Mouse (Mus musculus): ENCODE measurements around the gene Cnot6l.

Gene Cnot6l

DNA sequence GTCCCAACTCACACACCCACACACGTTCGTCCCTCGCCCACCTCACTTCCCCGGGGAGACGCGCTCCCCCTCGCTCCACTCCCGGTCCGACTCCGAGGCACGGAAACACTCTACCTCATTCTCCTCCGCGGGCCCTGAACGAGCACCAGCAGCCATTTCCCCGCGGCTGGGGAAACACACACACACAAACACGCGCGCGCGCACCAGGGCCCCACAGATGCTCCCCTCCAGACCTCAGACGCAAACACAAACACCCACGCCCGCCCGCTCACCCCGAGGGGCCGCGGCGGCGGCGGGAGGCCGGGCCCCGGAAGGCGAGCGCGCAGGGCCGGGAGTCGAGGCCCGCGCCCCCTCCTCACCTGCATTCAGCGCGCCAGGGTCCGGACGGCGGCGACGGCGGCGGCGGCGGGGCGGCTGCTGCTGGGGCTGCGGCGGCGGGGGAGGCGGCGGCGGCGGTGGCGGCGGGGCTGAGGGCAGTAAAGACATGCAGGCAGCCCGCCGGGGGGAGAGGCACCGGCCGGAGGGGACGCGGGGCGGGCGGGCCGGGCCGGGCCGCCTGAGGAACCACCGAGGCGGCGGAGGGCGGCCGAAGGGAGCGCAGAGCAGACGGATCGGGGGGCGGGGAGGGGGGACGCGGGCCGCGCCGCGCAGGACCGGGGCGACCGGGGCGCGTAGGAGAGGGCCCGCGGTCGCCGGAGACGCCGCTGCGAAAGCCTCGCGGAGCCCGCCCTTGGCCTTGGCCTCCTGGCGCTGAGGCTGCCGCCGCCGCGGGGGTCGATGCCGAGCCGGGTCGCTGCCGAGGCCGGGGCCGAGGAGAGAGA, 2.2 kb downstream of the Cnot6l start:
- peak; percentile 51 for DNase-seq (ENCODE audit: low spot score)

DNA sequence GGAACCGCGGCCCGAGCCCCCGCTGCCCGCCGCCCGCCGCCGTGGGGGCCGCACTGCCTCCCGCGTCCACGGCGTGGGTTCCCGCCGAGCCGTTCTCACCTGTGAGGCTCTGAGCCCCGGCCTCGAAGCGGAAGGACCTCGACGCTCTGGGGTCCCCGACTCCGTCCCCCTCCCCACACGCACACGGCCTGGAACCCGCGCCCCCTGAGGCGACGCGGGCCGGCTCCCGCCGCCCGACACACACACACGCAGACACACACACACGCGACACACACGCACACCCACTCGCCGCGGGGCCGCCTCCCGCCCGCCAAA, 2.8 kb downstream of the Cnot6l start:
- DNase-seq (ENCODE audit: low spot score): no peak

DNA sequence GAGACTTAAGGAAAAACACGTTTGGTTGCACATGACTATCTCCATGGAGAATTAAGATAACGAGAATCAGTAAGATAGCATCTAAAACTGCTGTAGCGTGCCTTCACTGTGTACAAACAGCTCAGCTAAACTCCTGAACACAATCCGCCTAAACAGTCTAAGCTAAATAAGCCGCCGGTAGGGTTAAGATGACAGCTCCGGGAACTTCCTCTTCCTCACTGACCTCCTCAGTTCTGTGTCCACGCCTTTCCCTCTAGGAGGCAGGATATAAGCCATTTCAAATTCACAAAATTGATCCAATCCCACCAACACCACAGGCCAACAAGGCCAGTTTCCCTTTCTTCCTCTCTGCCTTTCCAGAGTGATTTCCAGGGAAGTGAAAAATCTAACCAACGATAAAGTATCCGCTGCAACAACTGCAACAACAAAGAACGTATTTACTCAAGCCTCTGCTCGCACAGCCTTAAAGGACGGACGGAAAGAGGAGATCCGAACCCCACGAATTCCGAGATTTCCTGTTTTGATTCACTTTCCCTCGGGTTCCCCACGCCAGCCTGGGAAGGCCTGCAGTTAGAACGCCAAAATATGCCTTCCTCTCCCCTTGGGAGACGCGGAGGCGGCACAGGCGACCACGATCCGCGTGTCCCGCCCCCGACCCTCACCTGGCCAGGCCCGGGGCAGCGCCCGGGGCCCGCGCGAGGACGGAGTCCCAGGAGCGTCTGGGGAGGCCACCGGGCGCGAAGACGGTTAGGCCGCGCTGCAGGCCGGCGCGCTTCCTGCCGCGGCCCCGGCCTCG, 3.3 kb downstream of the Cnot6l start:
- peak; percentile 8 for DNase-seq (ENCODE audit: low spot score)

DNA sequence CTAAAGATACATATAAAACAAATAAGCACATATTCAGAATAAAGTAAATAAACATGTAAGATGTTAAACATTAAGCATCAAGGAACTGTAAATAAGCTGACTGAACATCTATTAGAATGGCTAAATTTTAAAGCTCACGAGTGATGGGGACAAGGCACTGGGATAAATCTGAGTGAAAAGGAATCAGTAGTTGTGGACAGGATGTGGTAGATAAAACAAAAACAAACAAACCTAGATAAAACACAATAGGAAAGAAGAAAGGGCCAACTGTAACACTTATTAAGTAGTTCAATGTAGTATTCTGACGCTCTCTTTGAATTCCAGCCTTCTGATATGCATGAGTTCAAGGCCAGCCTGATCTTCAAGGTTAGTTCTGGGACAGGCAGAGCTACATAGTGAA, 21.6 kb downstream of the Cnot6l start:
- DNase-seq (ENCODE audit: low spot score): no peak

DNA sequence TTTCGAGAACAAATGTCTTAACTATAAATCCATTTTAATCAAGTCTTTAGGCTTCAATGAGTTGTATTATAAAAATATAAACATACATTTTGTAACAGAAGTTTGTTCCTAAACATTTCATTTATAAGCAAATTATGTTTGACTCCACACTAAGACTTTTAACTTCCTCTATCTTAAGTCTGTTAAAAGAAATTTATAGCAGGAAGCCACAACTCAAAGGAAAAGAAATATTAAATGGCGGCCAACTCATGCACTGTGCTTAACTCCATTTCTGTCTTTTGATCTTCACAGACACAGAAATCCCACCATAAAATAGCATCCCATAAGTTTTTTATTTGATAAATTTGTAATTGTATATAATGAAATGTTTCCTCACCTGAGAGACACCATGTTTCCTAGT, 33.3 kb downstream of the Cnot6l start:
- DNase-seq (ENCODE audit: low spot score): no peak

DNA sequence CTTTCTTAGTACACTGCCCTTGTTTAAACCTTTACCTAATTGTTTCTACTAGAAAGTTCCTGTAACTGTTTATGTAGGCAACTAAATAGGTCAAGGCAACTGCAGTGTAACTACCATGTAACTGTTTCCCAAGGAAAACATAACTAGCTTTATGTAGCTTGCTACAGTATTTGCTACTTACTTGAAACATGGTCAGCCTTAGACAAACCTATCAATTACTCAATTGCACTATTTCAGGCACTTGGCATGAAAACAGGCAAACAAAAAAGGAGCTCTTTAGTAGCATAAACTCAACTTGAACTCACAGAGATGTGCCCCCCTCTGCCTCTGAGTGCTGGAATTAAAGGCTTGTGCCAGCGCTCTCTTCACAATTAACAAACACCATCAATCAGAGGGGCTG, 37.1 kb downstream of the Cnot6l start:
- no peak for DNase-seq (ENCODE audit: low spot score)

DNA sequence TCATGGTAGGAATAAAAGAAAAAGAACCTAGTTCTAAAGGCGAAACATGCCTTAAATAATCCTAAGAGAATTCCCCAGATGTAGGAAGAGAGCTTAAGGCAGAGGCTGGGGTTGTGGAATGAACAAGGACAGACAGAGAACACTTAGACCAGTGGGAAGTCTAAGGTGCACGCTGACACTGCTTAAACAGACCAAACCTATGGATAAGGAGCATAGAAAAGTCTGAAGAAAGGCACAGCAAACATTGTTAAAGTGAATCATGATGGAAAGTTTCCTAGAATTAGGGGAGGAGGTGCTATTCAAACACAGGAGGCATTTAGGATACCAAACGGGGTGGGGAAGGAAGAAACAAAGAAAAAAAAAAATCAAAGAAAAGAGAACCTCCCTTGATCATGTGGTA, 49.0 kb downstream of the Cnot6l start:
- no peak for DNase-seq (ENCODE audit: low spot score)

DNA sequence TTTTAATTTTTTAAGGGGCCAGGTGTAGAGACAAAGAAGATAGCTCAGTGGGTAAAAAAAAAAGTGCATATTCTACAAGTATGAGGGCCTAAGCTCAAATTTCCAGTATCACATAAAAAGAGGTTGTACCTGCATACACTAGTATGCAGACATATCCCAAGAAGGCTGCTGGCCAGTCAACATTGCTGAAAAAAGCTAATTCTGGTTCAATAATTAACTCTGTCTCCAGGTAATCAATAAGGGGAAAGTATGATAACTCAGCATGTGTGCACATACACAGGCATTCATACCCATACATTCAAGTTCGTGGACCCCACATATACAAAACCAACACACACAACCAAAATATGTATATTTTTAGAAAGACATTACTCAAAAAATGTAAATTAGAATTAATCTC, 59.3 kb downstream of the Cnot6l start:
- DNase-seq (ENCODE audit: low spot score): no peak

DNA sequence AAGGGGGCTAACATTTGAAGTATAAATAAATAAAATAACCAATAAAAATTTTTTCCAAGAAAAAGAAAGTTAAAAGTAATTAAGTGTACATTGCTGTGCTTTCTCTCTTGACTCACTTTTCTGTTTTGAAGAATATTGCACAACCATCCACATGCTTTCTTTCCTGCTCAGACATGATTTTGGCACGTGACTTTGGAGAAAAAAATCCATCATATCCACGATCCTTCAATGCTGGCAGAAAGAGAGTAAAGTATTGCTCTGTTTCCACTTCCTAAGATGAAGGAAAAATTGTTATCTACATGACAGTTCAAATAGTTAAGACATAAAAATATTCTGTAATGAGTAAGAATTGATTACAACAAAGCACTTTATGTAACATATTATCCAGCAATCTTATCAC, 72.5 kb downstream of the Cnot6l start:
- DNase-seq (ENCODE audit: low spot score): no peak

DNA sequence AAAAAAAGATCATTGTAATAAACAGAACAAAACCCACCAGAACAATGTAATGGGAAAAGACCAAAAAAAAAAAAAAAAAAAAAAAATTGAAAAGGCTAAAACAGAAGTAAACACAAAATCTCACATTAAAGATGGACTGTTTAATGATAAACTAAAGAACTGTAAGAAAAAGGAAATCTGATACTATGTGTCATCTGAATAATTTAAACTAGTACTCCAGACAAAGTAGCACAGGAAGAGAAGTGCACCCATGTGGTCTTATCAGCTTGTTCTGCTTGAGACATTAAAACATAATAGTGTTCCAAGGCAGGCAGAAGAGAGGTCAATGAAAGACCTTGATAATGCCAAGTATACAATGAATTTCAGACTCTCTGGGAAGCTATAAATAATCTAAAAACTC, 78.6 kb downstream of the Cnot6l start:
- DNase-seq (ENCODE audit: low spot score): no peak

DNA sequence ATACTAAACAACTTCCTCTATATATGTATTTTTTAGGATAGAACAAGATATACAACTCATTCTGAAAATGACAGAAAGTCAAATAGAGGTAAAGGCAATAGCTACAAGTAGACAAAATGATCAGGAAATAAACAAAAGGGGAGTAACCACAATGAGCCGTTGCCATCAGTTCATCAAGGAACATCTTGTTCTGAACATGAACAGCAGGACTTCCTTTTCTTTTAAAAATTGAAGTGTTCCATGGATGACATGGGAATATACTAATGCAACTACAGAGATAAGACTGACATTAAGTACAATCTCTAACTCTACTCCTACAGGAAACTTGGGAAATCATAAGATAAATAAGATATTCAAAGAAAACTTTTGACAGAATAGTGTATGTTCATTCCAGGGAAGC, 84.9 kb downstream of the Cnot6l start:
- DNase-seq (ENCODE audit: low spot score): no peak

DNA sequence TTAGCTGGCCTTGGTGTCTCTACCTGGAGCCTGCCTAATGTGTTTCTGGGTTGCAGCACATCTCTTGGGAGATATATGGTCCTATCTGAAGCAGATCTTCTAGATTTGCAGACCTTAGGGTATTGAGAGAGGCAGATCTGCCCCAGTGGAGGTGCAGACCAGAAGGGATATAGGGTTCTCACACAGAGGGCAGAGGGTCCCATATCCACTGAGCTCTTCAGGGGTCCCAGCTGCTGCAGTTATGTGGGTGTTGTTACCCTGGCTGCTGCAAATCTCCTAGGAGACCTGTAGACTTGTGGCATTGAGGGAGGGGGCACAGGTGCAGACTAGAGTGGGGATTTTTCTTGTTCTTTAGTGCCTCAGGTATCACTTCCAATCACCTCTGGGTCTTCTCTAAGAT, 98.4 kb downstream of the Cnot6l start:
- DNase-seq (ENCODE audit: low spot score): no peak

DNA sequence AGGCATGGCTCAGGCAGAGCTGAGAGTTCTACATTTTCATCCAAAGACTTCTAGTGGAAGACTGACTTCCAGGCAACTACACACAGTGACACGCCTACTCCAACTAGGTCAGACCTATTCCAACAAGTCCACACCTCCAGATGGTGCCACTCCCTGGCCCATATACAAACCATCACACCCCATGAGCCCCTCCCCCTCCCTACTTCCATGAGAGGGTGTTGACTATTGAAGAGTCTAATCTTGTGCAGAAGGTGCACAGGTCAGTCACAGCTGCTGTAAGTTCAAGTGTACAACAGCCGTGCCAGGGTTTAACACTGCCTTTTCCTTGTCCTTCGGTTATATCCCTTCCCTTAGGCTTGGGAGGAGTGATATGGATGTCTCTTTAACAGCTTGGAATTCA, 121.5 kb downstream of the Cnot6l start:
- DNase-seq (ENCODE audit: low spot score): no peak

DNA sequence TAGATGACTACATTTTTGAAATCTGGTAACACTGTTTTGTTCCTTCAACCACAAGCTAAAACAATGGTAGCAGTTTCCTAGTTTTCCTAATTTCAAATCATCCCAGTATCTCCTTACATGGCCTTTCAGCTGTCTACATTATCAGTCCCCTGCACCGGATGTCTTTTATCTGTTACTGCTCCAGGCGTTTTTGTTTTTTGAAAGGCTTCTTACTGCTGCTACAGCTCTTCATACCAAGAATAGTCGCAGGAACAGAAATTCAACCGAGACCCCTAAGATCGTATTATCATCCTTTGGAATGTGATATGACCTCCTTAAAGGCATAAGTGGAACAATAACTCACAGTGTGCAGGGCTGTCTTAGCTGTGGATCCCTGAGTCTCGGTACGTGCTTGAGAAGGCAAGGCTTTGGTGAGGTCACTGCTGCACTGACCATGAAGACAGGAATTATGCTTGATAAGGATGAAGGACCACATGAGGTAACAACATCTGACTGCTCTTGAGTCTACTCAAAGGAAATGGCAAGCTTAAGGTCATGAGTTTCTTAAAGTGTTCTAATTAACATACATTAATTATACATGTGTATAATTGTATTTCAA, 122.4 kb downstream of the Cnot6l start:
- no peak for DNase-seq (ENCODE audit: low spot score)

DNA sequence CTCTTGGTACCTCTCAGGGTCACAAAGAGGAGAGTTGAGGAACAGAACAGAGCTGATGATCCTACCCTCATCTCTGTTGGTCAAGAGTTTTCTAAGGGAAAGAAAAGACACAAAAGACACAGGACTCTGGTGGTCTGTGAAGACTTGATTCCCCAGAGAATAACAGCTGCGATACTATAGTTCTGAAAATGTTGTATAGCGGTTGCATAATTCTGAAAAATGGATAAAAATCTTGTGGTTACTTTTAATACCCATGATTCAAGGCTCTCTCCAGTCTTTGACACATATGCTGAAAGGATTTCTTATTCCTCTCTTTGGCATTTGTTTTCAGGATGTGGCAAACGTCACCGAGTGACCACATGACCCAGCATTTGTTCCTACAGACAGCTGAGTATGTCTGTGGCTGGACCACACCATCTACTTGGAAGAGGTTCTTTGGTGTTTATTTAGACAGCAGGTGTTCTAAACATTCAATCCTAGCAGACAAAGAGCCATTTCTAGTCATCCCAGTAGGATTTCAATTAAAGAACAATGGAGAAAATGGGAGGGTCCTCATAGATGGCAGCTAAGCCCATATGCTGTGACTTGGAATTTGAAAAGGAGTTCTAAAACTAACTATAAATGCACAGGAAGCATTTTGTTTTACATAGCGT, 124.7 kb downstream of the Cnot6l start:
- no peak for DNase-seq (ENCODE audit: low spot score)

DNA sequence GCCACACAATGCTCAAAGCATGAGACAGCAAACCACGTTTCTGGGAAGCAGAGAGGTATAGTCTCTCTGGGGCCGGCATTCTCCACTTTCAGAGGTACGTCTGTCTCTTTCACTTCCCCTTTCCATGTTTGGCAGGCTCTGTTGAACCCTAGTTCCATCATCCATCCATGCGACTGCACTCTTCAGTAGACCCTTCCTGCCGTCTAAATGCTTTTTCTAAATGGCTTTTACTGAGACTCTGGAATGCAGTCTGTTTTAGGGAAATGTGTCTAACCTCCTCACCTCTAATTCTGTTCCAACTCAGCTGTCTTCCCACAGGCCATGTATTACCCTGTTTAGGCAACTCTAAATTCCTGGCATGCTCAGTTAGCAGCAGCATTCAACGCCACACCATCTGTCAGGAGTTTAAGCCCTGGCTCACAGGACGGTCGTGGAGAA, 126.3 kb downstream of the Cnot6l start:
- DNase-seq (ENCODE audit: low spot score): no peak

DNA sequence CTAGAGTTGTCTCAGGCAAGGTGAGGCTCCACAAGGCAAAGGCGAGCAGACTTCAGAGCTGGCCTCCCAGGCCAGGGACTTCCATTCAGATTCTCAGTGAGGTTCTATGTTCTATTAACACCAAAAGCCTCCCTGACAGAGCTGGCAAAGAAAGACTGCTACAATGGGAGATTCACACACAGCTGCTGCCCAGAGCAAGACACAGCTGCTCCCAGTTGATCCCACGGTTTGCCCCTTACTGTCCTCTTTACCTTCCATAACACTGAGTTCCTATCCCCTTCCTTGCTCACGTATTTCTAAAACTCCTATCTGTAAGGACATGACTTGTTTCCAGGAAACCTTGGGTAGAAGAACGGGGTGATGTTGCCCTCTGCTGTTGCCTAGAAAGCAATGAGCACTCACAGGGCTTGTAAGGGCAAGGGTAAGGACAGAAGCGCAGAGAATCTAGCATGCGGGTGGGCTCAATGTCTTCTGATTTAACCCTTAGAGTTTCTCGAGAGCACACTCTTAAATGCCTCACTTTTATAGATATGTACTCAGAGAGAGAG, 127.8 kb downstream of the Cnot6l start:
- no peak for DNase-seq (ENCODE audit: low spot score)

DNA sequence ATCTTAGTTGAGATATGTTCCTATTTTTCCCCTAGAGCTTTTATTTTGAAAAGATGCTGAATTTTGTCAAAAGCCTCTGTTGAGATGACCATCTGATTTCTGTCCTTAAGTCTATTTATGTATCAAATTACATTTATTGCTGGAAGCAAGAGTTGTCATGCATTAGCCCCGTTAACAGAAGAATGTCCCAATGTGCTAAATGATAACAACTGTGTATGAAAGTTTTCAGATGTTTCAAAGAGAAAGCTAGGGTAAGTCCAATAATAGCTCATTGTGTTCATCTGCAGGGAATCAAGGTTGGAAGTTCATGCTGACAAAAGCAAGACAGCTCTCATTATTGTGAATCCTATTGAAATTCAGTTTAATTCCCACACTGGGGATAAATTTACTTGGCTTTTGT, 129.9 kb downstream of the Cnot6l start:
- DNase-seq (ENCODE audit: low spot score): no peak

DNA sequence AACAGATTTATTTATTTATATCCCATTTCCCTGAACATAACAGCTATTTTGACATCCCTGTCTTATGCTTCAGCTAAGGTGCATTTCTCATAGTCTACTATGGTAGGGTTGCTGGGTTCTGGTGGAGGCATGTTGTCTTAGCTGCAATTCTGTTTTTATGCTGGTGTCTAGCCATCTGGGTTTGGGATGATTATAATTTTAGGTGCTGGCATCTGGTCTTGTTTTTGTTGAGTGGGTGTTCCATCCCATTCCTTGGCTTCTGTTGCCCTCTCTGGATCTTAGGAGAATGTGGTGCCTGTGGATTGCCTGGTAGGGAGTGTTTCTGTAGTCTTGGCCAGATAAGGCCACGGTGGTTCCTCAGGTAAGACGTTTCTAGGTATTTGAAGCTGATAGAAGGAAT, 134.2 kb downstream of the Cnot6l start:
- no peak for DNase-seq (ENCODE audit: low spot score)

Data from spleen, adult 12 weeks (tissue).